Mouse (Mus musculus) erythroblast, embryonic 14.5 days (primary cell): ENCODE data around the gene Smyd2.

Experiments
- GATA1 ChIP-seq: IDR thresholded peaks from 2 replicates; pipeline ENCODE4 v1.6.1; 2012; ENCODE audit warnings: low read length, inconsistent platforms, mixed read lengths
- TAL1 ChIP-seq: IDR thresholded peaks from 3 replicates; pipeline ENCODE4 v1.6.1; 2012; ENCODE audit warnings: low read length, inconsistent platforms, mixed read lengths

DNA sequence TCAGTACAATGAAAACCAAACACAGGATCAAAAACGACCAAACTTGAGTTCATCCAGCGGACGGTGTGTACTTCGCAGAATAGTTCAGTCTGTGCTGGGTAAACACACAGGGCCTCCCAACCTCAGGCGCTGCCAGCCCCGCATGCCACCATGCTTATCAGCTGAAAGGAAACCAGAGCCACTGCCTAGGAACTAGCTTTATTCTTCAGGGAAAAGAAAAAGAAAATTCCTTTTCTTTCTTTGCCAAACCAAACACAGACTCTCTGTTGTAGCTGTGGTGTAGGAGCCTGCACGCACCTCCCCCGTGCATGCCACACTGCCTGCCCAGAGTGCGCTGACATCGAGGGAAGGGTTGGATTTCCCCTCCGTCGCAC, 61.2 kb downstream of the Smyd2 start:
- TF ChIP-seq GATA1, result no peak
- no peak for TF ChIP-seq TAL1
